Mouse (Mus musculus) right cerebral cortex, postnatal 14 days (tissue): ENCODE data around the gene Slc7a6os.

Source experiments
- DNase-seq: peaks from one replicate; pipeline ENCODE4 v3.0.0; 2022

Gene Slc7a6os

DNA sequence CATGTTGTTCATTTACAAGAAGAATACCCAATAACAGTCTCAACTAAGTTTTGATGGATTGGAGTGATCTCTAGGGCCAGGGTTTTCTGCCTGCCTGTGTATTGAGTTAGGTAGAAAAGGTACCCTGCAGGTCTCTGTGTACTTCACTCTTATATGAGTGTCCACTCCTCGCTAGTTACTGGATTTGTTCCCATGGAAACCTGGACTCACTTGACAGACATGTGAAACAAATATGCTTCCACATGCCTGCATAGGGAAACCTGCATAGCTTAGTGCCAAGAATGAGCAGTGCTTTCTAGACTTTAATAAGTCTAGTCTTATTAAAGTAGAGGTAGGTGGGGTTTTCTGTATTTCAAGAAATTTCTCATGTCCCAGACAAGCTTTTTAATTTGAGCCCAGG is 33.8 kb downstream of the Slc7a6os start:
- DNase-seq, result no peak

DNA sequence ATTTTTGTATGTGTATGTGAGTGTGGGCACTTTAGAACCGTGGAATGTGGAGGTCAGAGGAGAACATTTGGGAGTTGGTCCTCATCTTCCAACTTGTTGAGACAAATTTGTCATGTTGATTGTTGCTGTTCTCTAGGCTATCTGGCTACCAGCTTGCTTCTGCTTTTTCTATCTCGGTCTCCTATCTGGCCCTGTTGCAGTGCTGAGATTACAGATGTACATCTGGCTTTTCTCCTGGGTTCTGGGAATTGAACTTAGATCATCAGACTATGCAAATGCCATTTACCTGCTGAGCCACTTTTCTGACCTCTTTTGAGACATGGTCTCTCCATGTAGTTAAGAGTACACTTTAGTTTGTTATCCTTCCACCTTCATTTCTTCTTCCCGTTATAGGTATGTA is 37.2 kb downstream of the Slc7a6os start:
- no peak for DNase-seq

DNA sequence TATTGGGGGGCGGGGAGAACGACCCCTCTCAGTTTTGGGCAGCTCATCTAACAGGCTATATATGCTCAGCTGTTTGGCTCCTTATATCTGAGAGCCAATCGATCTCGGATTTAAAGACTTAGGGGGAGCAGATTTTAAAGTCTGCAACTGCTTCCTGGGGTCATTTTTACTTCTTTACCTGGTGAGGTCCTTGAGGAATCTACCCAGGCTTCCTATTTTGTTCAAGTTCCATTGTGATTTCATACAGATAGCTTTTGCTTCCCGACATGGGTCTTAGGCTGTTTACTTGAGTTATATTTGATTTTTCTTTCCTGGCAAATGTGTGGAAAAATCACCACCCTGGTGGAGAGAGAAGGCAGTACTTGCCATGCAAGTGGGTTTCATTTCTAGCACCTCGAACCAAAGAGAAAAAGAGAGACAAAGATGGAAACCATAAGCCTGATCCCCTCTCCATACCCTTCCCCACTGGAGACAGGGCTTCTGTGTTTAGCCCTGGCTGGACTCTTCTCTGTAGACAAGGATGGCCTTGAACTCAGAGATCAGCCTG is 40.7 kb downstream of the Slc7a6os start:
- DNase-seq, result no peak

DNA sequence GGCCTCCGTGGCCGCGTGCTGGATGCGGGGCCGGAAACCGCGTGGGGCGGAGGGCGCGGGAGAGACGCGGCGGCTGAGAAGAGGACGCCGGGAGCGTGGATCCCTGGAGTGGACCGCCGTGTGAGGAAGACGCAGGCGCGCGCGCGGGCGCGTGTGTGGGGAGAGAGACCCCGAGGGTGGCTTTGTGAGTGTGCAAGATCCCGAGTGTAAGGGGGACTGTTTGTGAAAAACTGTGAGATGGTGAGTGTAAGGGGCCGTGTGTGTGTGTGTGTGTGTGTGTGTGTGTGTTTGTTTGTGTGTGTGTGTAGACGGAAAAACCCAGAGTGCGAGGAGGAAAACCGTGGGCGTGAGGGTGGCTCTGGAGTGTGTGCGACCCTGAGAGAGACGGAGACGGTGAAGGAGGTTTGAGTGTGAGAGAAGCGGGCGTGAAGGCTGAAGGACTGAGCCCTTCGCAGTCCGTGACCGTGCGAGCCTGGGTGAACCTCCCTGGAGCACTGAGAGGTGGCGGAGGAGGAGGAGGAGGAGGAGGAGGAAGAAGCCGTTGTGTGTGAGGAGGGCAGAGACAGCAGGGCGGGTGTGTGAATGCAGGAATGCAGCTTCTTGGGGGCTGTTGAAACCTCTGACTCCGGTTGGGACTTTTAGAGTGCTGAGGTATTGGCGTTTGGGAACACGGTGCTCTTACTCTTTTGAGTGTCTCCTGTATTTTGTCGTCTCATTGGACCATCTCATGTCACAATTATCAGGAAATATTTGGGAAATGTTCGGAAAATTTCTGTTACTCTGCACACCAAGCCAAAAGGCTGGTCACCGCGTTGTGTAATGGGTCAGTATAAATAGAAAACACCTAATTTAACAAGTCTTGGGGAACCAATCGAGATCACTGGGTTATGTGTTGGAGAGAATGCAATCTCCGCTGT is 41.5 kb downstream of the Slc7a6os start:
- DNase-seq, result peak; percentile 41

DNA sequence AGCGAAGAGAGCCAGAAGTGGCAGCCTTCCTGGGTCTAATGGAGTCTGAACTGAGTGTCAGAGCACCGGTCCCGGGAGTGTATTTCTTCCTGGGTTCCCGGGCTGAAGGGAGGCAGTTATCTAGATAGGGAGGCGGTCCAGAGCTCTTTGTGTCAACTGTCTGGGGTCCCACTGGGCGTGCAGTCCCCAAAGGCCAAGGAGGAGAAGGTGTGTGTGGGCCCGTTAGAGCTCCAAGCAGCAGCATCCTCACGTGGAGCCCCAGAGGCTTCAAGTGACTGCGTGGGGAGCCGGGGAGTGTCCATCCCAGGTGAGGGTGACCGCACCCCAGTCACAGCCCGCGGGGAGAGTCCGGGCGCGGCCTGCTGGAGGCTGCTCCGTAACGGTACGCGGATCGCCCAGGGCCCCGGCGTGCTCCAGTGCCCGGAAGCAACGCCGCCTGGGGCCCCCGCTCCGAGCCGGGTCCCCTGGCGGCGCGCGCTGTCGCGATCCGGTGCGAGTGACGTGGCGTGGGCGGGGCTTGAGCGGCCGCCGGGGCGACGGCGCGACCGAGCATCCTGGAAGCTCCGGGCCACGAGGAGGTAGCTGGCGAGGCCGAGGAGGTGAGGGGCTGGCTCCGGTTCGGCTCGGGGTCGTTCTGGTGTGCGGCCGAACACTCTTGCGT is 42.2 kb downstream of the Slc7a6os start, which contains the start of gene Slc7a6:
Gene Slc7a6 (plus strand): TSS at position 502 of the 661 bp plus-strand sequence.
- DNase-seq, result peak; percentile 90

DNA sequence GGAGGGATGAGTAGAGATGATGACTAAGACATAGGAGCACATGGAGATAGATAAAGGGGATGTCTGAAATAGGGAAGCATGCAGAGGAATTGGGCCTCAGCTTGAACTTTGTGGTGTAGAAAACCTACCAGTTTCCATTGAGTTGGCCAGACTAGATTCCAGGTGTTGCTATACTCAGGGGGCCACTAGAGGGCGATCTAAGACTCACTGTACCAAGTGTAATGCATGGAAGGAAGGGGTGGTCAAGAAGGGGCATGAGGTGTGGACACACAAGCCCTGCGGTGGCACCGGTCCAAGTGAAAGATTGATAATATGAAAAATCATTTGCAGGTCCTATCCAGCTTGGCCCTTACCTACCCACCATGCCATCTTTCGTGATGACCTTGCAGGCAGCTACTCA is 45.3 kb downstream of the Slc7a6os start:
- peak; percentile 81 for DNase-seq

DNA sequence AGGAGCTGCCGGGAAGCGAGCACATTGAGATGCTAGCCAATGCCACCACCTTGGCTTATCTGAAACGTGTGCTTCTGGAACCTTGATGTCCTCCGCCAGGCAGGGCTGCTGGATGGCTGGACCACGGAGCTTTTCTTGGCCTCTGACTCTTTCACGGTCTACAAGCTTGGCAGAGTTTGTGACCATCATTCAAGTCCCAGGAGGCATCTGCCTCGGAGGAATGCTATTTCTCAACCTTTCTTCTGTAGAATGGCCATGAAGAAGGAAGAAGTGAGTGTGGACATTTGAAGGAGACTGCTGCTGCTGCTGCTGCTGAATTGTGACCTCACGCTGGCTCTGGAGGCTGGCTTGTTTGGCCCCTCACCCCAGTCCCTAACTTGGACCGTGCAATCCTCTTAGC is 47.5 kb downstream of the Slc7a6os start:
- no peak for DNase-seq

DNA sequence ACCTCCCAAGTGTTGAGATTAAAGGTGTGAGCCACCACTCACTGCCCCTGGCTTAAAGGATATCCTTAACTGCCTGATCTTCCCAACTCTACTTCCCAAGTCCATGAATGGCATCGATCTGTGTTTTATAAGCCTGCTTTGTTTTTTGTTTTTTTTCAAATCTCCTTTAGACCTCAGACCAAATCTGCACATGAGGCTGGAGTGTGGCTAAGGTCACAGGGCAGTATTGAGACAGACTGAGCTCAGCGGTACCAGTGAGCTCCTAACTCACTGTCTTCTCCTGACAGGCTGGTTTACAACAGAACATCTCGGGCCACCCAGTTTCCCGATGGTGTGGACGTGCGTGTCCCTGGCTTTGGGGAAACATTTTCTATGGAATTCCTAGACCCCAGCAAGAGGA is 50.9 kb downstream of the Slc7a6os start:
- no peak for DNase-seq

DNA sequence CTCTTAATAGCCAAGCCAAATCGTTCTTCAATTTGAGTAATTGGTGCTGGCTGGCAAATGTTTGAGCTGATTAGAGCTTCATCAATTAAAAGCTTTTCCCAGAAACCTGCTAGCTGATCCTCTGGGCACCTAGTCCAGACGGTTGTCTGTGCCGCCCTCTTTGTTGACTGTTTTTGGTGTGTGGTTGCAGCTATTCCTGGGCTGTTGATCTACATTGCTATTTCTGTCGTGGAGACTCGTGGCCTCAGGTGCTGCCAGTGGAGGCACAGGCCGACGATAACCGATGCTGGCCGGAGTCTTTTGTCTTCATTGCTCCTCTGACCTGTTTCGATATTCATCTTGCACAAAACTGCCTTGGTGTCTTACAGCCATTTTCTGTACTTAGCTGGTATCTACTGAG is 52.4 kb downstream of the Slc7a6os start:
- no peak for DNase-seq

DNA sequence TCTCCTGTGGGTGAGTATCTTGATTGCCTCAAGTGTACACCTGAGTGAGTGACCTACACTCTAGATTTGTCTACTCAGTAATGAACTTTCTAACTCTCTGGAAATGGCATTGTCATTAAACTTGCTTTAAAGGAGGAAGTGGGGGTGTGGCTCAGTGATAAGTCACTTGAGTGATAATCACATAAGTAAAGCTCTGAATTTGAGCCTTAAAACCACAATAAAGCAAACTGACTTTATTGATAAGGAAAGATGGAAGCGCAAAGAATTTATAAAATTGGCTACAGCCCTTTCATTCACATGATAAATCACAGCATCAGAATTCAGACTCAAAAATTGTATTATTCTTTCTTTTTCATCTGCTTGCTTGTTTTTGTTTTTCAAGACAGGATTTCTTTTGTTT is 53.3 kb downstream of the Slc7a6os start:
- no peak for DNase-seq

DNA sequence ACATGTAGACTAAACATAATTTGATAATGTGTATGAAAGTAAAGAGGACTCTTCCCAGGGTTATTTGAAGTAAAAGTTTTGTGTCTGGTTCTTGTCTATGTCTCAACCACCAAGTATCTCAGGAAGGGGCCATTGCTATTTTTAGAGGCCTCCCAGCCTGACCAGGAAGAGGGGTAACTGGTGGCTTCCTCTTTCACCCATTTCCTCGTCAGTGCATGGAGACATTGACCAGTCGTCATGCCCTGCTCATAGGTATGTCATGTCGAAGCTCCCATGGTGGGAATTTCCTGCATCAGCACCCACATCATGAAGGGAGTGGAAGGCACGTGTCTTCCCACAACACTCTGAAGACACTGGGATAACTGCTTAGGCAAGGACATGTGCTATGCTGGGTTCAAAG is 57.9 kb downstream of the Slc7a6os start:
- DNase-seq, result no peak

DNA sequence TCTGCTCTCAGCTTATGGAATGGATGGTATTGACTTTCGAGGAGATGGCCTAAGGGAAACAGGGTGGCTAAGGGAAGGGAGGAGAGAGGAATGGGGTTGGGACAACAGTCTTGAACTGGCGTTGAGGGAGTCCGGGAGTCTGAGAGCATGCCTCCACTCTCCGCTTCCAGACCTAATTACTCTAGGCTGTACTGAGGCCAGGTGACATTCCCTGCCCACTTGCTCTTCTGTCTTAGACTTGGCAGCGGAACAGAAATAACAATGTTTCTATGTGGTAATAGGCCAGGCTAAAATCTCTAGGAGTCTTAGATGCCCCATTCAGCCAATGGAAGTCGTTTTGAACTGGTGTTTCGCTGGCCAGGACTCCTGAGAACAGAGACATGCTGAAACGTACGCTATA is 59.7 kb downstream of the Slc7a6os start:
- DNase-seq, result no peak
